Mouse (Mus musculus): ENCODE data around the gene Phex.

GRCm38 (mm10) chrX:157324396-157324795 is 90.7 kb downstream of the Phex start:
- no peak for TF ChIP-seq CTCF (IDR thresholded peaks at IDR 0.05; ENCODE audit: low read depth)
- no peak for TF ChIP-seq EP300 (IDR thresholded peaks at IDR 0.05; ENCODE audit: low read depth)
